Mouse (Mus musculus) embryonic facial prominence, embryonic 12.5 days (tissue): ENCODE data around the gene Olfr1416. TPM values are rescaled to one million over a fixed set of nuclear protein-coding genes. Genes with fewer than 3 reads are reported as not detected.
"Not testable (repeated sequence)": the region's sequence is repeated elsewhere in the genome, so short reads cannot be mapped to it uniquely, and the experiment has no call there.

Source experiments
- ATAC-seq: fragments of 200-750 bp; cut with Nextera tagmentation; 2 replicates; pipeline ENCODE4 v1.8.0; 2017; ENCODE audit not compliant: insufficient number of reproducible peaks, insufficient read depth, low FRiP score, low TSS enrichment
- H3K27ac ChIP-seq: fragments of 300-500 bp; sonication (generic); 2 replicates; pipeline ENCODE4 v1.5.1; 2016; ENCODE audit warnings: mild to moderate bottlenecking
- H3K27me3 ChIP-seq: fragments of 300-500 bp; sonication (generic); 2 replicates; pipeline ENCODE4 v1.6.1; 2016; ENCODE audit warnings: mild to moderate bottlenecking, moderate library complexity
- H3K36me3 ChIP-seq: fragments of 300-500 bp; sonication (generic); 2 replicates; pipeline ENCODE4 v1.6.1; 2016; ENCODE audit warnings: mild to moderate bottlenecking
- H3K4me1 ChIP-seq: fragments of 300-500 bp; sonication (generic); 2 replicates; pipeline ENCODE4 v1.6.1; 2016
- H3K4me2 ChIP-seq: fragments of 300-500 bp; sonication (generic); replicated peaks from 2 replicates; pipeline ENCODE4 v1.6.1; 2016; ENCODE audit warnings: mild to moderate bottlenecking, moderate library complexity
- H3K4me3 ChIP-seq: fragments of 300-500 bp; sonication (generic); 2 replicates; pipeline ENCODE4 v1.5.1; 2016; ENCODE audit warnings: mild to moderate bottlenecking
- H3K9ac ChIP-seq: fragments of 300-500 bp; sonication (generic); 2 replicates; pipeline ENCODE4 v1.6.1; 2016; ENCODE audit warnings: mild to moderate bottlenecking, moderate library complexity
- H3K9me3 ChIP-seq: fragments of 300-500 bp; sonication (generic); 2 replicates; pipeline ENCODE4 v1.6.1; 2016; ENCODE audit warnings: mild to moderate bottlenecking, moderate library complexity
- WGBS: fragments of 180-500 bp; shearing (Covaris S2); methylation state at CpG from one replicate; pipeline ENCODE4 v1.1.7; 2016; 5-methylcytosine and 5-hydroxymethylcytosine counted together
- polyA plus RNA-seq: library from polyadenylated mRNA; unstranded; fragments of >200 nt; fragmentation: Nextera tagmentation; extraction: Ambion mirVana; gene quantifications from 2 replicates; pipeline ENCODE4 v1.2.1, GENCODE M21; 2016

Olfr1416 gene
- polyA plus RNA-seq: not detected in 2 replicates

DNA sequence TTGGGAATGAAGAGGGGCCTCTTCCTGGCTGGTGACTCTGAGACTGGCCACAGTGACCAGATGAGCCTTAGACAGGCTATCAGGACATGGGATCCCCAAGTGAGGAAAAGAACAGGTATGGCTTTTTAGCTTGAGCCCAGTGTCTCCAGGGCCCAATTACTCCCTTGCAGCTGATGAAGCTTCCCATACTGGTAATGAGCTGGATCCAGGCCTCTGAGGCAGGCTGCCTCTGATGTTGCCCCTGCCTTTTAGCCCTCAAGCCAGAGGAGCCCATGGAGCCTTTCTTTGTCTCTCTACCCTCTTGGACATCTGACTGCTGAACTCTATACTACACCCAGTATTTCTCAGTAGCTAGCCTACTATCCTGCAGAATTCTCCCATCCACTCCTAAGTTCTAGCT, at the start of gene Olfr1416:
Gene Olfr1416 (minus strand): TSS at position 101 of the 400 bp plus-strand sequence.
- Histone ChIP-seq H3K4me3 (no peak within 1 kb of the TSS), H3K9ac (no peak within 1 kb of the TSS), H3K9me3 (0 out of 2 replicates have a peak, but pooled peaks cover 6% of the 10 kb centered on the region), H3K4me1 (no peaks in the 10 kb centered on the region), H3K27me3 (no peaks in the 10 kb centered on the region), H3K27ac (no peak within 1 kb of the TSS), H3K36me3 (no peaks in the 10 kb centered on the region), H3K4me2 (no peak within 1 kb of the TSS)
- ATAC-seq: no peak

DNA sequence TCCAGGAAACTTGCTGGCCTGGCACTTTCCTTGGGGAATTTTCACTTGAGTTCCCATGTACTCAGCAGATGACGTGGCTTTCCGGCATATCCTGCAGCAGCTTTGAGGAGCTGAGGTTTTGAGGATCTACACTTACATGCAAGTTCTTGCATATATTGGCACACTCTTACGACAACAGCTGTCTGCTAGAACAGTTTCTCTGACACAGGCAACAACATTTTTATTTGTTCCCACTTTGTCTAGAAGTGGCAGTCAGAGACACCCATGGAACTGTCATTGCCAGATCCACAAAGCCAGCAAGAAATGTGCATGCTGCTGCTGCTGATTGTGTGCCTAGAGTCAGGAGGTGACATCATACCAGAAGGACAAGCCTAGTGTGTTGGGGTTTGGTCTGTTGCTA, 38.9 kb upstream of the Olfr1416 start:
- ATAC-seq: no peak
- H3K27ac ChIP-seq: no peak overlapping the region
- H3K9me3 ChIP-seq: no peaks in the 10 kb centered on the region
- no peaks in the 10 kb centered on the region for H3K27me3 ChIP-seq
- H3K4me1 ChIP-seq: no peaks in the 10 kb centered on the region
- no peak overlapping the region for H3K4me2 ChIP-seq
- H3K36me3 ChIP-seq: no peaks in the 10 kb centered on the region
- H3K4me3 ChIP-seq: no peak overlapping the region
- 86% methylated on average over 3 of the region's 3 CpGs for WGBS
- H3K9ac ChIP-seq: no peak overlapping the region

DNA sequence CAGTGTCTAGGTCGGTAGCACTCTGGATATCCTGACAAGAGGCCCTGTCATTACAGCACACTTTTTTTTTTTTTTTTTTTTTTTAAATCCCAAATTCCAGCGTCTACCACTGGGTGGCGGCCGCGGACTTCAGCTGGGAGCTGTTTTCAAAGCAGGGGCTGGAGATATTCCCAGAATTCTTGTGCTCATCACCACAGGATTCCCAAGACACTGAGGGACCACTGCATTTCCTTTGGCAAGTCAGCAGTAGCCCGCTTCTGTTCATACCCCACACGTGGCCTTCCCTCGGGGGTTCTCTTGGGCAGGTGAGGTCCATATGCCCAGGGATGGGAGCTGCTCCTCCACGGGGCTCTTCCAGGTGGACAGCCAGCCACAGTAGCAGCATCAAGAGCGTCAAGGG, 36.5 kb upstream of the Olfr1416 start:
- no peak for ATAC-seq
- H3K4me3 ChIP-seq: no peak overlapping the region
- H3K4me1 ChIP-seq: no peaks in the 10 kb centered on the region
- 17% methylated on average over 10 of the region's 10 CpGs for WGBS
- H3K9ac ChIP-seq: no peak overlapping the region
- no peaks in the 10 kb centered on the region for H3K9me3 ChIP-seq
- no peak overlapping the region for H3K4me2 ChIP-seq
- no peaks in the 10 kb centered on the region for H3K36me3 ChIP-seq
- H3K27me3 ChIP-seq: no peaks in the 10 kb centered on the region
- H3K27ac ChIP-seq: no peak overlapping the region

DNA sequence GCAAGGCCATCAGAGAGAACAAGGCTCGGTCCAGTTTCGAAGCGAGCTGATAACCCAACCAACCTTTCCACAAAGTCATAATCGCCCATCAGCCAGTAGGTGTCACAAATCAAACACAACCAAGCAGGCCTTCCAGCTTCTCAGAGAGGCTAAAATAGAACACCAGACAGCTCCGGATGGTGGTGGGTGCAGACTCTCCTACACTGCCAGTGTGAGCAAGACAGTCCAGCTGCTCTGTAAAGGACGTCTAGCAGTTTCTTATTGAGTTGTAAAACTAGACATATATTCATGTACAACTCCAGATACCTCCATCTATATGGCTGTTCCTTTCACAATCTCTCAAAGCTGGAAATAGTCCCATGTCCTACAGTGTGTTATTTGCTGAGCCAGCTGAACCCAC, 34.1 kb upstream of the Olfr1416 start:
- 88% methylated on average over 6 of the region's 6 CpGs for WGBS
- no peak for ATAC-seq

DNA sequence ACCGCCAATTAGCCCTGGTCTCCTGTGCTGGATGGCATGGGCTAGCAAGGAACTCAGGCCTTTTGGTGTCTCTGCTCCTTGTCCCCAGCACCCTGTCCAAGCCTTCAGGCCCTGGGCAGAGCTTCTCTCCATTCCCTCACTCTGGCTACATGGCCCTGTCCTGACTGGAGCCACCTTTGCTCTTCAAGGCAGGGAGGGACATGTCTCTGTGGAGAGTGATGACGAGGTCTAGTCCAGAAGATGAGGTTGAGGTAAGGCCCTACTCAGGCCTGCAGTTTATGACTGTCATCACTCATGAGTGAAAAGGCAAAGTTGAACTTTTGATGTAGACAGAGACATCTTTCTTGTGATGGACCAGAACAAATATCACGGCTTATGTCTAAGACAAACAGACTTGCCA, 33.6 kb upstream of the Olfr1416 start, which contains the start of gene Olfr1414:
Gene Olfr1414 (minus strand): TSS at position 101 of the 400 bp plus-strand sequence.
- no peak for ATAC-seq
- no peaks in the 10 kb centered on the region for H3K9me3 ChIP-seq
- H3K27ac ChIP-seq: no peak within 1 kb of the TSS
- no peaks in the 10 kb centered on the region for H3K36me3 ChIP-seq
- no peak within 1 kb of the TSS for H3K4me3 ChIP-seq
- H3K4me2 ChIP-seq: no peak within 1 kb of the TSS
- H3K4me1 ChIP-seq: no peaks in the 10 kb centered on the region
- no peaks in the 10 kb centered on the region for H3K27me3 ChIP-seq
- H3K9ac ChIP-seq: no peak within 1 kb of the TSS
- WGBS: 81% methylated on average over 3 of the region's 3 CpGs

More for the DNA sequence above, 34.1 kb upstream of the Olfr1416 start:
- no peak overlapping the region for H3K4me3 ChIP-seq
- H3K27me3 ChIP-seq: no peaks in the 10 kb centered on the region
- H3K4me1 ChIP-seq: no peaks in the 10 kb centered on the region
- H3K4me2 ChIP-seq: no peak overlapping the region
- H3K27ac ChIP-seq: no peak overlapping the region
- H3K36me3 ChIP-seq: no peaks in the 10 kb centered on the region
- no peaks in the 10 kb centered on the region for H3K9me3 ChIP-seq
- no peak overlapping the region for H3K9ac ChIP-seq

DNA sequence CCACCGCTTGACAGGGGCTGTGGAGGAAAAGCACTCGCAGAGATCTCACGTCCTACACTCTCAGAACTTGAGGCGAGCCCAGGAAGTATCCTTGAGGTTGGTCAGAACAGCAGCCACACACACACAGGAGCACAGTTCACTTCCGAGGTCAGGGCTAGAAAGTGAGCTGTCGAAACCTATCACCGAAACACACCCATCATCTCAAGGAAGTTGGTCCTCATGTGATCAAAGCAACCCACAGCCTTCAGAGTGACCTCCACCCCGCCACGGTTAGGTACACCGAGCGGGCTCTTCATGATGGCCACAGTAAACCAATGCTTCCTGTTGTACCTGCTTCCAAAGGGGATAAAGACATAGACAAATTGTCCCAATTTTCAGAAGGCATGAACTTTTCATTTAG, 30.5 kb upstream of the Olfr1416 start:
- ATAC-seq: no peak
- no peaks in the 10 kb centered on the region for H3K36me3 ChIP-seq
- H3K9me3 ChIP-seq: no peaks in the 10 kb centered on the region
- H3K27ac ChIP-seq: no peak overlapping the region
- H3K4me1 ChIP-seq: no peaks in the 10 kb centered on the region
- H3K27me3 ChIP-seq: no peaks in the 10 kb centered on the region
- H3K4me3 ChIP-seq: no peak overlapping the region
- 76% methylated on average over 11 of the region's 11 CpGs for WGBS
- H3K4me2 ChIP-seq: no peak overlapping the region
- no peak overlapping the region for H3K9ac ChIP-seq

DNA sequence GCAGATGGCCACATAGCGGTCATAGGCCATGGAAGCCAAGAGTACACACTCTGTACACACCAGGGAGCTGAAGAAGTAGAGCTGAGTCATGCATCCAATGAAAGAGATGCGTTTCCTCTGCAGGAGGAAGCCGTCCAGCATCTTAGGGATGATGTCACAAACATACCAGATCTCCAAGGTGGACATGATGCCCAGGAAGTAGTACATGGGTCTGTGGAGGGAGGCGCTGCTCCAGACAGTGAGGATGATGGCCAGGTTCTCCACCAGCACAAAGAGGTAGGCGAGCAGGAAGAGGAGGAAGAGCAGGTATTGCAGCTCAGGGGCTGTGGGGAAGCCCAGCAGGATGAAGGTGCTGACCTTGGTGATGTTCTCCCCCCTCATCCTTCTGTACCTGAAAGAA, 26.7 kb upstream of the Olfr1416 start:
- H3K4me2 ChIP-seq, H3K9me3 ChIP-seq, H3K4me3 ChIP-seq, ATAC-seq, H3K27me3 ChIP-seq, H3K27ac ChIP-seq, H3K4me1 ChIP-seq, H3K9ac ChIP-seq, H3K36me3 ChIP-seq: not testable (repeated sequence)
- WGBS: 84% methylated on average over 5 of the region's 5 CpGs

DNA sequence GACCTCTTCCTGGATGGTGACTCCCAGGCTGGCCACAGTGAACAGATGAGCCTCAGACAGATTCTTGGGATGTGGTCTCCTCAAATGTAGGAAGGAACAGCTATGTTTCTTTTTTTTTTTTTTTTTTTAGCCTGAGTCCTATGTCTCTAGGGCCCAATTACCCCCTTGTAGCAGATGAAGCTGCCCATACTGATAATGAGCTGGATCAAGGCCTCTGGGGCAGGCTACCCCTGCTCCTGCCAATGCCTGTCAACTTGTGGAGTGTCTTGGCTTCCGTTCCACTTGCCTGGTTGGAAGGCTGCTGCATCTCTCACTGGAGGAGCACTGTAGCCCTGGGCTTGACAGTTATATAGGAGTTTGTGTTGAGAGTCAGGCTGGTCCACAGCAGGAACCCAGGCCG, 11.1 kb upstream of the Olfr1416 start, which contains the start of gene Olfr1415:
Gene Olfr1415 (minus strand): TSS at position 101 of the 400 bp plus-strand sequence.
- 85% methylated on average over 2 of the region's 2 CpGs for WGBS
- H3K9me3 ChIP-seq: no peaks in the 10 kb centered on the region
- ATAC-seq: no peak

DNA sequence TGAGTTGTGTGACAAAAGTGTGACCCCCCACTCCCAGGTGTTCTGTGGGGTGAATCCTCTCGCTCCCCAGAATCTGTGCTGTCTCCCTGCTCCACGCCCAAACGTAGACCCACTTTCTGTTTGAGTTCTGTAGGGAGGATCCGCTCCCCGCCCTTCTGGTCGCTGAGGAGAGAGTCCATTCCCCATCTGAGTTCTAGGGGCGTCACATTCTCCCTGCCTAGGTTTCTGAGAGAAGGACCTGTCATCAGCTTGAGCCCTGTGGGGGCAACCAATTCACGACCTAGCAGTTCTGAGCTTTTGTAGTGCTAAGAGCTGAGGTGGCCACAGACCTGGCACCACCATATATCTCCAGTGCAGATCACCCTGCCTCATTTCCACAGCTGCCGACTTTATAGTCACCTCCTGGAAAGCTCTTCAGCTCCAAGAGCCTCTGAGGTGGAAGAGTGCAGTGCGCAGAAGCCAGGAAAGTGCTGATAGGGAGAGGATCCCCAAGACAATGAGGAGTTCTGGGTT, 10.8 kb downstream of the Olfr1416 start:
- Histone ChIP-seq H3K9ac (peak overlapping the region; percentile 96), H3K4me1 (peaks cover 5% of the 10 kb centered on the region), H3K27me3 (0 out of 2 replicates have a peak, but pooled peaks cover 3% of the 10 kb centered on the region), H3K27ac (peak overlapping the region; percentile 12; the same call in 1 of the 2 replicates), H3K9me3 (no peaks in the 10 kb centered on the region), H3K36me3 (peaks cover 20% of the 10 kb centered on the region), H3K4me3 (peak overlapping the region; percentile 98), H3K4me2 (peak overlapping the region; percentile 86)
- 6% methylated on average over 10 of the region's 10 CpGs for WGBS
- peak; percentile 80 for ATAC-seq

More for the DNA sequence above, 11.1 kb upstream of the Olfr1416 start, which contains the start of gene Olfr1415:
- no peaks in the 10 kb centered on the region for H3K36me3 ChIP-seq
- H3K27me3 ChIP-seq: no peaks in the 10 kb centered on the region
- H3K4me1 ChIP-seq: no peaks in the 10 kb centered on the region
- no peak within 1 kb of the TSS for H3K27ac ChIP-seq
- no peak within 1 kb of the TSS for H3K9ac ChIP-seq
- no peak within 1 kb of the TSS for H3K4me2 ChIP-seq
- no peak within 1 kb of the TSS for H3K4me3 ChIP-seq

DNA sequence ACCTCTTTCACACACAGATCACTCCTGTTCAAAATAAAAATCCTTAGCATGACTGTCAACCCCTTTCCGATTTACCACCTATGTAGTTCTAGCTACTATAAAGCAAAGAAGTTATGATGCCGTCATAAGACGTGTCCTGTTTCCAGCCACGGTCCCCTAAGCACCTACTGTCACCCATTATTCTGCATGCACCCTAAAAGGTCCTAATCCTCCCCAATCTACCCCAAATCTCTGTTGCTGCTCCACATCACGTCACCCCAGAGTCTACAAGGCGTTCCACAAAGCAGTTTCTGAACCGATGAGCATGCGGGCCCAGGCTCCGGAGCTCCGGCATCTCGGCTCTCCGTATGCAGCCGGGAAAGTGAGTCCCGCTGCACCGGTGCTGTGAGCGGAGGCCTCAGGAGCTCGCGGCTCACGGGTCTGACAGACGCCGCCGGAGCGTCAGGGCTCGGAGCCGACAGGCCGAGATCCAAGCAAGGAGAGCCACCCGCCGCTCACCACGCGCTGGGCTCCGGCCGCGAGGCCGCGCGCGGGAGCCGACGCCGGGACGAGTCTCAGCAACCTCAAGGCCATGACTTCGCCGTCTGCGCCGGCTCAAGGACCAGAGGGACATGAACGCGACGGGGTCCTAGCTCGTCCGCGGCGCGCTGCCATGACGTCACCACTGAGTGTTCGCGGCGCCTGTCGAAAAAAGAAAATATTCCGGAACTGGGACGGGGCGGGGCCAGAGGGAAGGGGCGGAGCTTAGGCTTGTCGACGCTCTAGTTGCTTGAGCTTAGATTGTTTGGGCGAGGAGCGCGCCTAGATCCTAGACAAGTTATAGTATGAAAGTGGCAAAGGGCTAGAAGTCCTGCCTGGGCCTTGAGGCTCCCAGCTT, 11.5 kb downstream of the Olfr1416 start, which contains the start of gene Ndufa10:
Gene Ndufa10 (minus strand): TSS at position 696 of the 877 bp plus-strand sequence.
- WGBS: 1% methylated on average over 67 of the region's 67 CpGs
- Histone ChIP-seq H3K4me3 (peak within 1 kb of the TSS; percentile 98), H3K27ac (peak within 1 kb of the TSS; percentile 23), H3K36me3 (peaks cover 27% of the 10 kb centered on the region), H3K4me1 (peaks cover 5% of the 10 kb centered on the region), H3K27me3 (0 out of 2 replicates have a peak, but pooled peaks cover 3% of the 10 kb centered on the region), H3K9me3 (no peaks in the 10 kb centered on the region), H3K9ac (peak within 1 kb of the TSS; percentile 96), H3K4me2 (peak within 1 kb of the TSS; percentile 86)
- ATAC-seq: peak; percentile 85

DNA sequence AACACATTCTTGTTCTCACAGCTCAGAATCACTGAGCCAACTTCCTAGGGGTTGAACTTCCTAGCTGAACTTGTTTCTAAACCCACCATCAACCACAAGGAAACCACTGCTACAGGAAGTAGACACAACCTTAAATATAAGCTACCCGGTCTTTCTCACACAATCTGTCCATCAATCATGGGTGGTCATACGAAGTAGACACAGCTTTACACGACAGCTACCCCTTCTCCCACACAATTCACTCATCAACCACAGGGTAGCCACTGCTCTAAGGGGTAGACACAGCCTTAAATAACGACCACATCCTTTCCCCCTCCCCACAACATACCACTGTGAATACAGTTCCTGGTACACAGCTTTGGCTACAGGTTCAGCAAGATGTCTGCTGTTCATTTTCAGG, 16.0 kb downstream of the Olfr1416 start:
- ATAC-seq: no peak
- no peak overlapping the region for H3K4me2 ChIP-seq
- no peak overlapping the region for H3K9ac ChIP-seq
- H3K4me1 ChIP-seq: peaks cover 5% of the 10 kb centered on the region
- peaks cover 70% of the 10 kb centered on the region for H3K36me3 ChIP-seq
- H3K27me3 ChIP-seq: no peaks in the 10 kb centered on the region
- no peaks in the 10 kb centered on the region for H3K9me3 ChIP-seq
- no peak overlapping the region for H3K4me3 ChIP-seq
- no peak overlapping the region for H3K27ac ChIP-seq
- WGBS: 88% methylated on average over 4 of the region's 4 CpGs

DNA sequence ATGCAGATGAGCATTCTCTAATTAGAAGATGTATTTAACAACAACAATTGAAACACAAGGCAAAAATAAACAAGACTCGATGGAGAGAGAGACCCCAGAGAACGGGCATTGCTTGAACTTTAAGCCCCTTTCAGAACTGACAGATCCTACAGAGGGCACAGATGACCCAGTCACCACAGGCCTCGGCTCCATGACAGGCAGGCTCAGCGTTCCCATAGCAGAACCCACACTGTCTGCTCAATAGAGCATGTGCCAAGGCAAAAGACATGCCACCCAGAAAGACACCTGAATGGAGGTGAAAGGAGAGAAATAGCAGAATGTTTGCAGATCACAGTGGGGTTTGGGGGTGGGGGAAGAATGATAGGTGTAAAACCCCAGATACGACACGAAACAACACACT, 26.5 kb downstream of the Olfr1416 start:
- Histone ChIP-seq H3K4me1 (no peaks in the 10 kb centered on the region), H3K36me3 (peaks cover 86% of the 10 kb centered on the region), H3K27me3 (no peaks in the 10 kb centered on the region), H3K27ac (no peak overlapping the region), H3K4me3 (no peak overlapping the region), H3K9ac (no peak overlapping the region), H3K9me3 (0 out of 2 replicates have a peak, but pooled peaks cover 5% of the 10 kb centered on the region), H3K4me2 (no peak overlapping the region)
- 91% methylated on average over 6 of the region's 6 CpGs for WGBS
- no peak for ATAC-seq
